Mouse (Mus musculus) G1E-ER4 (cell line): ENCODE results near the gene Ranbp3l. TPM values are rescaled to one million over a fixed set of nuclear protein-coding genes. Genes with fewer than 3 reads are reported as not detected.

ENCODE experiments used
- GATA1 ChIP-seq: IDR thresholded peaks from one replicate; pipeline ENCODE4 v1.8.0; 2012; ENCODE audit warnings: low read length, inconsistent platforms
- polyA plus RNA-seq: library from polyadenylated mRNA; stranded (reverse); fragments of >175 nt; gene quantifications from 2 replicates; pipeline ENCODE4 v1.2.3, GENCODE M21; 2012

Ranbp3l gene
- polyA plus RNA-seq, 1 experiment, result not detected

DNA sequence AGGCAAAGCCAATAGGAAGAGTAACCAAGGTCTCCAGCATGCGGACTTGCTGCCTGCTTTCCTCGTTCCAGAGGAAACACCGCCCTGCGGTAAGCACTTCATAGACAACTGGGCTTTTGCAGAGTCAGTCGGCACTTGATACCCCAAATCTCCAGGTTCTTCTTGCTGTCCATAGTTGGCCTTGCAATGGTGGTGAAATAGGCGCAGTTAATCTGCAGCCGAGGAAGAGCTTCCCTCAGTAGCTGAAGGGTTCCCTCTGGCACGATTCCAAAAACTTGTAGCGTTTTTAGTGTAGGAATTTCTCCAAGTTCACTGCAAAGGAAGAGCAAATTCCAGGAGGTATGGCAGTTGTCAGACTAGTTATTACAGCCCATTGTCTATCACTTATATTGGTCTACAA, 145.8 kb downstream of the Ranbp3l start:
- no peak for TF ChIP-seq GATA1

DNA sequence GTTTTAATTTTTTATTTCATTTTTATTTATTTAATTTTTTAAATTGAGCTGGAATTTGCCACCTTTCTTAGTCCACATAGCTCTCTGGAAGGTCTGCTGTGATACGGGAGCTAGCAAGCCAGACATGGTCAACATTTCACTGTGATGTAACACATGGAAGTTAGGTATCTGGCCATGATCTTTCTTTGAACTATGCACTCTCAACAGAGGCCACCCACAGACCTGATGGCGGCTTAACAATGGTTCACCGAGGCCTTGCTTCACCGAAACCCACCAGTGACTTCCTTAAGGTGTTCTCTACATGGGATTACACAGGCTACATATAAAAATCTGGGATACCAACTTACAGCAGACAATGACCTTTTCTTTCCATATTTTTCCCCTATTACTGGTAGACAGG, 146.4 kb downstream of the Ranbp3l start:
- no peak for TF ChIP-seq GATA1

DNA sequence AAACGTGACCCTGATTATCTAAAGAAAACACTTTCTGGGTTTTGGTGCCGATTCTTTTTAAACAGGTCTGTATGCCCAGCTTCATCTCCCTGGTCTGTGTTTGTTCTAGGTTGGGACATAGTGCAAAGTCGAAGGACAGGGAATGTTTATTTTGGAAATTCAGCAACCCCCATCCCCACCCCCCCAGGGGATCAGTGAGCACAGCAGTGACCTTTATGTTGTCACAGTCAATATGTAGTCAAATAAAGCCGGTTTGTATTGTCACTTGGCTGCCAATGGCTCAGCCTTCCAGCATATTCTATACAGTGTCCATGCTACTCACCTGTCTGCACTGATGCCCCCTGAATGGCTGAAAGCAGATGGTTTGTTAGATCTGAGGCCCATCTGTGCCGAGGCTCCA, 146.8 kb downstream of the Ranbp3l start:
- no peak for TF ChIP-seq GATA1

Other genes with a start within 250 kb of the Ranbp3l start
- 101 and 158 TPM in 2 replicates for gene Nadk2, start 103.3 kb downstream of the Ranbp3l start, polyA plus RNA-seq
- 0.41 and 0.54 TPM in 2 replicates for gene Lmbrd2, start 172.6 kb downstream of the Ranbp3l start, polyA plus RNA-seq
- 3.9 and 7.9 TPM in 2 replicates for gene Skp2, start 187.5 kb downstream of the Ranbp3l start, polyA plus RNA-seq